ENCODE assay signal across 8 mouse cellular contexts in genomic region chr19:11602026-11602425, GRCm38 (mm10). TPM values are rescaled to one million over a fixed set of nuclear protein-coding genes. Genes with fewer than 3 reads are reported as not detected.
DNase-seq lines count a peak whose midpoint lies in the region; ATAC-seq and TF ChIP-seq lines count a peak whose summit lies in the region.
"Had no signal": no experiment of that assay in that cellular context is flagged by ENCODE, and none has a peak within 500 bp of the region (broad histone marks: within the 10 kb centered on the region; RNA-seq: fewer than 3 reads in every experiment).

No protein-coding gene starts in this region.

- no peaks in the 10 kb centered on the region for H3K27me3 ChIP-seq in kidney, adult 2 months (replicated peaks; ENCODE audit: control insufficient read depth, insufficient read depth, low read length)
- H3K27me3 ChIP-seq in kidney, embryonic 15.5 days, result no peaks in the 10 kb centered on the region
- H3K27me3 ChIP-seq: embryonic facial prominence, embryonic 15.5 days had no signal

- no peaks in the 10 kb centered on the region for H3K4me1 ChIP-seq in kidney, adult 2 months (ENCODE audit: control insufficient read depth, insufficient read depth, low read length)
- H3K4me1 ChIP-seq in kidney, embryonic 15.5 days, result no peaks in the 10 kb centered on the region
- H3K4me1 ChIP-seq: embryonic facial prominence, embryonic 15.5 days had no signal

- no peaks in the 10 kb centered on the region for H3K36me3 ChIP-seq in kidney, adult 2 months (ENCODE audit: control insufficient read depth, insufficient read depth, low read length)
- no peaks in the 10 kb centered on the region for H3K36me3 ChIP-seq in kidney, embryonic 15.5 days
- H3K36me3 ChIP-seq: embryonic facial prominence, embryonic 15.5 days had no signal

- ATAC-seq in kidney, embryonic 15.5 days (replicated peaks; ENCODE audit: low FRiP score), result no peak
- ATAC-seq in activated CD4-positive, CD25-positive, alpha-beta regulatory T cell, adult 4 months, result peak; percentile 89

- no peak for TF ChIP-seq POLR2A in kidney, adult 2 months (IDR thresholded peaks at IDR 0.05; ENCODE audit: low read depth, low read length)

- peak; percentile 53 for TF ChIP-seq CTCF in kidney, adult 2 months (conservative IDR thresholded peaks at IDR 0.05; ENCODE audit: insufficient read depth, insufficient read length, low read depth, low read length)

- WGBS in kidney, adult 2 months, result 85% methylated on average over 2 of the region's 2 CpGs
- 92% methylated on average over 2 of the region's 2 CpGs for WGBS in kidney, embryonic 15.5 days

- H3K4me3 ChIP-seq in kidney, adult 2 months (ENCODE audit: insufficient read depth, low read depth, low read length), result no peak overlapping the region
- H3K4me3 ChIP-seq in kidney, embryonic 15.5 days (replicated peaks), result no peak overlapping the region
- H3K4me3 ChIP-seq: embryonic facial prominence, embryonic 15.5 days had no signal

- H3K27ac ChIP-seq in kidney, adult 2 months (ENCODE audit: insufficient read depth, low read depth, low read length), result no peak overlapping the region
- no peak overlapping the region for H3K27ac ChIP-seq in kidney, embryonic 15.5 days
- H3K27ac ChIP-seq: embryonic facial prominence, embryonic 15.5 days had no signal

- no peak for DNase-seq in kidney, adult 2 months
- peak; percentile 69 to 73 for DNase-seq in CD8-positive naive resting alpha-beta T cell, adult 2 months (ENCODE audit: low read depth in 2 of 2, low spot score in 2 of 2)
- peak; percentile 21 to 35 for DNase-seq in layer of hippocampus, adult 8-10 months (ENCODE audit: low spot score in 2 of 2)
- peak; percentile 87 for DNase-seq in naive thymus-derived CD4-positive, alpha-beta T cell, adult 2 months (ENCODE audit: low read depth)
- DNase-seq in cerebellum, adult 8-10 months, result no peak

- H3K4me2 ChIP-seq in kidney, embryonic 15.5 days, result no peak overlapping the region
- H3K4me2 ChIP-seq: embryonic facial prominence, embryonic 15.5 days had no signal

- H3K9ac ChIP-seq in kidney, embryonic 15.5 days, result no peak overlapping the region
- H3K9ac ChIP-seq: embryonic facial prominence, embryonic 15.5 days had no signal

- H3K9me3 ChIP-seq in kidney, embryonic 15.5 days (replicated peaks), result no peaks in the 10 kb centered on the region
- H3K9me3 ChIP-seq: embryonic facial prominence, embryonic 15.5 days had no signal

RNA-seq across cellular contexts. Expression of gene Ms4a6d, which starts 2.6 kb away (rescaled TPM):
- polyA plus RNA-seq in kidney, adult 2 months (2012; rRNA removed), result 0.64 and 0.94 TPM in 2 replicates
- 2.8 and 4.2 TPM in 2 replicates for polyA plus RNA-seq in kidney, embryonic 15.5 days (2015; fragmentation: Nextera tagmentation; extraction: Ambion mirVana)
- 10 to 100 TPM; 14.3 to 14.9 TPM for polyA plus RNA-seq in activated CD4-positive, CD25-positive, alpha-beta regulatory T cell, adult 4 months (2017; shearing (Covaris generic))
- total RNA-seq in layer of hippocampus, adult 8-10 months (2022), result 1 to 10 TPM; 1.7 to 4.7 (median 2.7) TPM

RNA-seq across cellular contexts. Expression of gene Ms4a2, which starts 21.5 kb away (rescaled TPM):
- 0.23 and 0.42 TPM in 2 replicates for polyA plus RNA-seq in kidney, adult 2 months (2012; rRNA removed)
- polyA plus RNA-seq in kidney, embryonic 15.5 days (2015; fragmentation: Nextera tagmentation; extraction: Ambion mirVana), result 1.3 and 2.0 TPM in 2 replicates
- not detected for polyA plus RNA-seq in activated CD4-positive, CD25-positive, alpha-beta regulatory T cell, adult 4 months (2017; shearing (Covaris generic))
- total RNA-seq in layer of hippocampus, adult 8-10 months (2022), result not detected

RNA-seq across cellular contexts. Expression of gene Ms4a3, which starts 38.6 kb away (rescaled TPM):
- polyA plus RNA-seq in kidney, adult 2 months (2012; rRNA removed), result not detected in 2 replicates
- 0.17 and 0.55 TPM in 2 replicates for polyA plus RNA-seq in kidney, embryonic 15.5 days (2015; fragmentation: Nextera tagmentation; extraction: Ambion mirVana)
- polyA plus RNA-seq in activated CD4-positive, CD25-positive, alpha-beta regulatory T cell, adult 4 months (2017; shearing (Covaris generic)), result not detected
- total RNA-seq in layer of hippocampus, adult 8-10 months (2022), result under 1 TPM in 1 of 4 experiments, not detected in 3; 0.40 TPM
- polyA plus RNA-seq: embryonic facial prominence, embryonic 15.5 days had no signal

RNA-seq across cellular contexts. Expression of gene Oosp2, which starts 58.3 kb away (rescaled TPM):
- polyA plus RNA-seq in kidney, adult 2 months (2012; rRNA removed), result not detected in 2 replicates
- not detected in 2 replicates for polyA plus RNA-seq in kidney, embryonic 15.5 days (2015; fragmentation: Nextera tagmentation; extraction: Ambion mirVana)
- not detected for polyA plus RNA-seq in activated CD4-positive, CD25-positive, alpha-beta regulatory T cell, adult 4 months (2017; shearing (Covaris generic))
- not detected for total RNA-seq in layer of hippocampus, adult 8-10 months (2022)
- polyA plus RNA-seq: embryonic facial prominence, embryonic 15.5 days had no signal

Comparison
In these comparisons a context has a peak if more than half of its experiments do, and no peak if none do; other contexts are left out.
1. DNase-seq: peak in CD8-positive naive resting alpha-beta T cell, adult 2 months (2 of 2), layer of hippocampus, adult 8-10 months (2 of 2) and naive thymus-derived CD4-positive, alpha-beta T cell, adult 2 months (single experiment); none in kidney, adult 2 months (single experiment) and cerebellum, adult 8-10 months (single experiment).